Mouse (Mus musculus): Measurements from ENCODE around the gene 2310022B05Rik.

2310022B05Rik gene

GRCm38 (mm10) chr8:124663112-124663873, at the start of gene 2310022B05Rik:
2310022B05Rik (minus strand) TSS chr8:124663369.
- peak; percentile 70 for DNase-seq

DNA sequence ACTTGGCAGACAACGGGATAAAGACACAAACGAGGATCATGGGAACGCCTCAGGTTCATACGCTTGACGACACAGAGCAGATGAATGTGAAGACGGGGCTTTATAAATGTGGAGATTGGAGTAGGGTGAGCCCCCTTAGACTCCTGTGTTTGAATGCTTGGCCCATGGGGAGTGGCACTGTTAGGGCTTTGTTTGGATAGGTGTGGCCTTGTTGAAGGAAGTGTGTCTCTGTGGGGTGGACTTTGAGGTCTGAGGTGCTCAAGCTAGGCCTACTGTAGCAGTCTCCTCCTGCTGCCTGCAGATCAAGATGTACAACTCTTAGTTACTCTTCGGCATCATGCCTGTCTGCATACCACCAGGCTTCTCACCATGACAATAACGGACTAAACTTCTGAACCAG, 42.7 kb upstream of the 2310022B05Rik start:
- DNase-seq: no peak

DNA sequence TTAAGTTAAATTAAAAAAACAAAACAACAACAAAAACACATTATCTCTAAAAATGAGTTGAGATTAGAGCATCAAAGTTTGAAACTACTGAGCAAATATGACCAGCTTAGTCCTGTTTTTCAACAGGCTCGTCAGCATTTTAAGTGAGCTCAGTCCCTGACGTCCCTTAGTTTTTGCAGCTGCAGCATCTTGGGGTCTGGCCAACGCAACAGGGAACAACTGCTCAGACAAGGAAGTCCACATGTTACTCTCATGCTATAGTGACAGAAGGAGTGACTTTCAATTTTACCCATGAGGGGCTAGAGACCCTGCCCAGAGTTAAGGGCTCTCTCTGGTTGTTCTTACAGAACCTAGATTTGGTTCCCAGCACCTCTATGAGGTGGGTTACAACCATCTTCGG, 41.2 kb upstream of the 2310022B05Rik start:
- no peak for DNase-seq

DNA sequence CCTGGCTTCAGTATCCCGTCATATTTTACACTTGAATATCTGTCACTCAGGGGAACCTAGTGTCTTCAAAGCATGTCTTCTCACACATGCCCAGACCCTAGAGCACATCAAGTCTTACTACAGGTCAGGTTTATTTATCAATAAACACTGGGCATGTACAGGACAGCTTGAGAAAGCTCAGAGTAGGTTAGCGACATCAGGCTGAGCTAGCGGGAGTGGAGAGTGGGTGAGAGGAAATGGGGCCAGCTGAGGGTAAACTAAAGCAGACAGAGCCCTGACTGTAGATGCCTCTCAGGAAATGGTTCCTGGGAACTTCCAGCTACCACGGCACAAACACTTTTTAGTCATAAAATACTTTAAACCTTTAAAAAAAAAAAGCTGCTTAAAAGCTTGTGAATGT, 40.4 kb upstream of the 2310022B05Rik start:
- no peak for DNase-seq

DNA sequence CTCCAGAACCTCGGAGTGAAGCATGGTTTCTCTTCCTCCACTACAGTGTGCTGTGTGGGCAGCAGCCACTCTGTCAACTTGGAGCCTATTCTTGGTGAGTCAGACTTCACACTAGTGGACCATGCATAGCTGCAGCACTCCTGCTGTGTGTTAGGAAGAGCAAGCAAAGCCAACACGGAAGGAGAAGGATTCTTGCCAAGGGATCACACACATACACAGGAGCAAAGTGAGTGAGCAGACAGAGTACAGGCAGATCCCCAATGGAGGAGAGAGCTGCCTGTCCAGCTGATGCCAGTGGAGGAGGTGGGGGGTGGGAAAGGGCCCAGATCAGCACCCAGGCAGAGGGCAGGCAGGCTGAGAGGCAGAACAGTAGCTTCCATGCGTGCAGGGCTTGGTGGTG, 39.0 kb upstream of the 2310022B05Rik start:
- peak; percentile 31 for DNase-seq

- DNase-seq: no peak
Measured at GRCm38 (mm10) chr8:124701023-124701422, 37.9 kb upstream of the 2310022B05Rik start.

GRCm38 (mm10) chr8:124700271-124700670, 37.1 kb upstream of the 2310022B05Rik start:
- no peak for DNase-seq

- DNase-seq: no peak
Measured at GRCm38 (mm10) chr8:124695424-124696100, 32.4 kb upstream of the 2310022B05Rik start.

DNA sequence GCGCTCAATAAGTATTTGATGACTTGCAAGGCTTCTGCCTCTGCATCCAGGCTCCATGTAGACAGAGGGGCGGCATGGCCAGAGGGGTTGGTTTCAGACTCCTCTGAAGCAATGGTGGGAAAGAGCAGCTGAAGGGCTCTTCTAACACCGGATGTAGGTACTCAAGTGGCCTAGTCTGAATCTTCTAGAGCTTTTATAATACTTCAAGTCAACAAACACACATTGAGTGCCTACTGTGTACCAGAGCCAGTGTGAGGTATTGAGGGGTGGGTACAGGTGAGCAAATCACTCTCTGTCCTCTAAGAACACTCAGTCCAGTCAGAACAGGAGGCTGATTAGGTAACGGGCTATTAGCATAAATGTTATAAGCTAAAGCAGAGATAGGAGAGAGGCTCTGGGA, 28.5 kb upstream of the 2310022B05Rik start:
- DNase-seq: no peak

DNA sequence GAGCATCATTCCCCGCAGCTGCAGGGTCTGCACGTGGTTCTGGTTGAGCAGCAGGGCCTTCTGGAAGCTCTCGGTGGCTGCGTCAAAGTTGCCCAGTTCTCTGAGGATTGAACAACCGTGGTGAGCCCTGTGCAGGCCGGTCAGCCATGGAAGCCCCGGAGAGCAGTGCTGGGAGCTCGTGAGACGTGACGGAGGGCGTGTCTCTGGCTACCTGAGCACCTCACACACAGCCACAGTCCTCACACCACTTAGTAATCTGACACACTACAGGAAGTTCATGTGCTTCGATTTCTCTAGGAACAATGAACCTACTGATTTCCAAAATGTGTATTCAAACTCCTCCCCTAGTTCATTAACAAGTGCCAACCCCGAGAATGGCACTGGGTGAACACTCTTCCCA, 25.7 kb upstream of the 2310022B05Rik start:
- DNase-seq: no peak

DNA sequence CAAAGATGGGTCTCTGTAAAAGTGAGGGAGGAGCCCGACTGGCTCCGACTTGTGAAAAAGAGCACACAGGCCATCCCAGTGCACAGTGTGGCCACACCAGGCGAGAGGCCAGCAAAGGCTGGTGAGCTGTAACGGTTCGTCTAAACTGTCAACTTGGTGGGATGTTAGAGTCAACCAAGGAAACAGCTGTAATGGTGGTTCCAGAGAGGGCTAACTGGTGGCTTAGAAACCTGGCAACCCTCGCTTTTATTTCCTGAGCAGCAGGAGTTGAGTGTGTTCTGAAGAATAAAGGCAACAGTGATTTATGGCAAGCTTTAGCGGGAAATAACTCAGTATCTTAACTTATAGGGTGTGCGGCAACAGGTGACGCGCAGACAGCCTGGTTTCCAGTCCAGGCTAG, 19.0 kb upstream of the 2310022B05Rik start:
- DNase-seq: no peak

DNA sequence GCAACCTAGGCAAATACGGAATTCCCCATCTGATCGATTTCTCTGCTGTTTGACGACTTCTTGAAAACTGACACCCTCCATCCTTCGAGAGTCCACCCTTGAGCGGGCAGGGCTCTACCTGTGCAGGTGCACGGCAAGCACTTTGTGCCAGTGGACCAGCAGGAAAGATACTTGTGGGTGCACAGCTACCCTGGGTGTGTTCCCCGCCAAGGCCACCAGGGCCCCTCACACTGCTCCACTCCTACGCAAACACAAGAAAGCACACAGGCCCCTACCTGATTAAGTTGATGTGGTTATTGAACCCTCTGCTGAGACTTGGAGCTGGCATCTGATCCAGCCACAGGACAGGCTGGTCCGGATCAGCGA, 18.6 kb upstream of the 2310022B05Rik start:
- no peak for DNase-seq

GRCm38 (mm10) chr8:124681077-124681791, 18.1 kb upstream of the 2310022B05Rik start:
- no peak for DNase-seq

DNA sequence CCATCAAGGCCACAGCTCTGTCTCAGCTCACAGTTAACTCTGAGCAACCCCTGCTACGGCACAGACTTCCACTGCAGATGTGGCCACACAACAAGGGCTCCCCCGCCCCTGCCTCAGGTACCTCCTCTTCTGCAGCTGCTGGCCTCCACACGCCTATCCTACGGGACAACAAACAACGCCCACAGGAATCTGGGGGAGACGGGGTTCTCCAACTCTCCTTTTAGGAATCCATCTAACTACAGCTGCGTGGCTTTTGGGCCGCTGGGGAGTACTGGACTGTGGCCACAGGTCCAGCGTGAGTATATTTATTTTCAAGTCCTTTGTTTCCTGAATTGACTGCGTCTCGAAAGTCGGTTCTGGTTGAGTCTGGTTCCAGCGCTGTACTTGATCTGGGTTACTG, 15.1 kb upstream of the 2310022B05Rik start:
- no peak for DNase-seq

GRCm38 (mm10) chr8:124677486-124677885, 14.3 kb upstream of the 2310022B05Rik start:
- peak; percentile 90 for DNase-seq

DNA sequence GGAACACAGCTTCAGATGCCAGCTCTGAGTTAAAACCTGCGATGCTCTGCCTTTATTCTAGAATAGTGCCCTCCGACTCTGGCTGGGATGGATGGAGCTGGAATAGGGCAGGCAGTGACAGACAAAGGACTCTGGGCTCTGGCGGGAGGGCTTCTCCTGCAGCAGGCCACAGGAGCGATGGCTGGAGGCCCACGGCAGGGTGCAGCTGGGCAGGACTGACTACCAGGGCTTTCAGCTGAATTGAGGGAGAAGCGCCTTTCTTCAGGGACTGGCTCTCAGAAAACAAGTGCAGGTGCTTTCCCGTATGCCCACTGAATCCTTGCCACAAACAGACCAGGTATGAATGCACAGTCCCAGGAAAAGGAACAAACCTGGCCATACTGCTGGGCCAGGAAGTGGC, 13.9 kb upstream of the 2310022B05Rik start:
- no peak for DNase-seq

- peak; percentile 72 for DNase-seq
Measured at GRCm38 (mm10) chr8:124676661-124677060, 13.5 kb upstream of the 2310022B05Rik start.

DNA sequence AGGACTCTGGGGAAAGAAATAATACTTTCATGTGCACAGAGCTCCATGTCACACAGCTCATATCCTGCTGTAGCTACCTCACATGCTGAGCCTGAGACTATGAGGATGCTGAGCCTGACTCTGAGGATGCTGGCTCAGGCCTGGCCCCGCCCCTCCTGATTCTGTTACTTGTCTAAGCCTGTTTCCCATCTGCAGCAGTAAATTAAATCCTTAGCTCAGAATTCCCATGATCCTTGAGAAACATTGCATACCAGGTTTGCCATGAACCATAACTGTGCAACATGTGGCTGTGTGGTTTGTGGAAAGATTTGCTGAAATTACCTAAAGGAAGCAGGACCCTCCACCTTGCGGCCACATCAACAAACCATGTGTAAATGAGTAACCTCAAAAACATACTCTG, 9.2 kb upstream of the 2310022B05Rik start:
- DNase-seq: no peak

- DNase-seq: no peak
Measured at GRCm38 (mm10) chr8:124668798-124669197, 5.6 kb upstream of the 2310022B05Rik start.

- DNase-seq: no peak
Measured at GRCm38 (mm10) chr8:124664414-124664813, 1.2 kb upstream of the 2310022B05Rik start.

DNA sequence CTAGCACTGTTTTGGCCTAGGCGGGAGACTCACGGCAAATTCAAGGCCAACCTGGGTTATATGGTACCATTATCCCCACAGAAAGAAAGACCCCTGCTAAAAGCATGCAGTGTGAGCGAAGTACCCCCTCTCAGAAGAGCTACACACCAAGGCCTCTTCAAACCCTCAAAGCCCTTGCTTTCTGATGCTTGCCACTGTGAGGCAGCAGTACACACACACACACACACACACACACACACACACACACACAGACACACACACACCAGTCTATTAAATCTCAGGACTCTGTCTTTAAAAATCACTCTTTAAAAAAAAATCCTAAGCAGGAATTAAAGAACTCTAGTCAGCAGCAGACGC, 683 bp upstream of the 2310022B05Rik start:
- DNase-seq: no peak

DNA sequence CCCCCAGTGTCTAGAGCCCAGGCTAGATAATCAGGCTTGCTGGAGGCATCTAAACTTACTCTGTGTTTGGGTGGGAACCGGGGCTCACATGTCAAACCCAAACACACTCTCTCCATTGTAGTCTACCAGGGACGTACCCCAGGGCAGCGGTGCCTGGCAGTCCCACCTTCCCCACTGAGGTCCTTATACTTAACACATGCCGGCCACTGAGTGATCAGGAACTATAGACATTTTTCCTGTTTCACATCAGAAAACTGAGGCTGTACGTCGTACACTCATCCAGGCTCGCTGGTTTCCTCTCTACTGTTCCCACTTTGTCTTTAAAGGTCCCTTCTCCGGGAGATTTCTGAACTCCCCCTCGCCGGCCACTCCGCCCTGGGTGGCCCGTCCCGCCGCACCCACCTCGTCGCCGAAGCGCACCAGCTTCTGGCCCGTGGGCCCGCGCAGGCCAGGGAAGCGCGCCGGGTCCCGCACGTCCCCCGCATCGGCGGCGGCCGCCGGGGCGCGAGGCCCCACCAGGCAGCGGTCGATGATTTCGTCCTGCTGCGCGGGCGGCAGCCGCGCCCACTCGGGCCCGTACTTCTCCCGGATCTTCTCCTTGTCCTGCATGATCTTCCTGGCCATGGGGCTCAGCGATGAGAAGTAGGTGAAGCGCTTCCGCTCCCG, 590 bp downstream of the 2310022B05Rik start:
- DNase-seq: no peak

DNA sequence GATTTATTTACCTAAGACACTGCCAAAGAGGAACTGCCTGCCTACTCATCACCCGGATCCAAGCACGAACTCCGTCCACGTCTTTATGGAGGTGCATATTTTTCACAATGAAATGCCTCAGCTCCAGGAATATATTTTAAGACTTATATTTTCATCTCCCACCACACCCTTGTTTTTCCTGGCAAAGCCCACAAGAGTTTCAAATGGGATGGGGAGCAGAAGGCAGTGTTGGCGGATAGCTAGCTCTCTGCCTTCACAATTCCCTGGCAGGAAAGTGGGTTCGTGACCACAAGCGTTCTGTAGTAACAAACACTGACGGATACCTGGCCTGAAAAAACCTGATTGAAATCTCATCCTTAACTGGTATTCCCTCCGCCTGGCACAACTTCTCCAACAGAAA, 1.4 kb downstream of the 2310022B05Rik start:
- no peak for DNase-seq
